Mouse (Mus musculus) spleen, adult 12 weeks (tissue): ENCODE results near the gene Gm11213.

Source experiments
- DNase-seq: peaks from one replicate; pipeline ENCODE4 v3.0.0; 2022; ENCODE audit warnings: low spot score

Gm11213 gene

GRCm38 (mm10) chr4:63604945-63605344, at the start of gene Gm11213:
Gene Gm11213, minus strand, starts transcription at chr4:63605261.
- no peak for DNase-seq

GRCm38 (mm10) chr4:63654381-63654780, 49.3 kb upstream of the Gm11213 start:
- DNase-seq: no peak

- no peak for DNase-seq
Measured at GRCm38 (mm10) chr4:63643956-63644726, 39.1 kb upstream of the Gm11213 start.

DNA sequence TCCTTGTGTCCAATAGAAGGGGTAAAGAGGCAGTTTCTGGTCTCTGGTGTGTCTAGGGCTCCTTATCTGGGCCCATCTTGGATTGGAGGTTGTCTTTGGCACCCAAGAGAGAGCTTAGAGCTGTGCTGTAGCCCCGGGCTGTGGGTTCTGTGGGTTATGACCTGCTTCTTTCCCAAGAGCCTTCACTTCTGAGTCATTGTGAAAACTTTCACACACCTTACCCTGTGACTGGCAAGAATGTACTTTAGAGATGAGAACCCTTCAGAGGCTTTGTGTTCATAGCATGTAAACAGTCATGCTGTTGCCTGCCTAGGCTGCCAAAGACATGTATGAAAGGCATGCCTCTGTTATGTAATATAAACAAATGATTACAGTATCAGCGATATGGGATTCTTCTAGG, 34.8 kb upstream of the Gm11213 start:
- DNase-seq: no peak

DNA sequence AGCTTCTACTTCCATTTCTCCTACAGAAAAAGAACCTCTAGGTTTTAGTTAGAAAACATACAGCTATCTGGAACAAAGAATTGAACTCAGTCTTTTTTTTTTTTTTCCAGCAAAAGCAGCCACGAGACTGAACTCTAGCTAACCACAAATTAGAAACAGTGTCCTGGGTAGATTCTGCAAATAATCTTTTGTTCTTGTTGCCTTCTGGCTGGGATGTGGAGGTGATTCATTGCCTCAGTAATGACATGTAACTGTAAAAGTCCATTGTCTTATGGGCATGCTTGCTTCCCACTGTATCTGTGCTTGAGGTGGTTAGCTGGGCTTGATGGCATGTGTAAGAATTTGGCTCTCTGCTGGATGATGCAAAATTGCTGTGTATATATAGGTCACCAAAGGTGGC, 33.5 kb upstream of the Gm11213 start:
- no peak for DNase-seq

- DNase-seq: no peak
Measured at GRCm38 (mm10) chr4:63633181-63633580, 28.1 kb upstream of the Gm11213 start.

DNA sequence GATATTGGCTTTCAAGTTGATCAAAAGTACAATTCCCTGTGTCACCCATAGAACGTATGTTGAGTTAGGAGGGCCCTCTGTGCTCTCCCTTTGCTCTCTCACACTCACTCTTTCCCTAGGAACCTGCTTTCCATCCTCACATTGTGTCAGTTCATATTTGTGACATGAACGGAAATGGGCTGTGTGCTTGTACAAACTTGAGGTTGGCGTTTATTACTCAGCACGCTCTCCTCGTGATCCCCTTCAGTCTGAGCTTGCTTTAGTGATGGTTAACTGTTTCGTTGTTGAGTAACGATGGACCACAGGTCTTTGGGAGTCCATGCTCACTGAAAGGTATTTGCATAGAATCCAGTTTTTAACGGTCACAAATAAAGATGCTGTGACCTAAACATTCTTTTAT, 22.1 kb upstream of the Gm11213 start:
- no peak for DNase-seq

DNA sequence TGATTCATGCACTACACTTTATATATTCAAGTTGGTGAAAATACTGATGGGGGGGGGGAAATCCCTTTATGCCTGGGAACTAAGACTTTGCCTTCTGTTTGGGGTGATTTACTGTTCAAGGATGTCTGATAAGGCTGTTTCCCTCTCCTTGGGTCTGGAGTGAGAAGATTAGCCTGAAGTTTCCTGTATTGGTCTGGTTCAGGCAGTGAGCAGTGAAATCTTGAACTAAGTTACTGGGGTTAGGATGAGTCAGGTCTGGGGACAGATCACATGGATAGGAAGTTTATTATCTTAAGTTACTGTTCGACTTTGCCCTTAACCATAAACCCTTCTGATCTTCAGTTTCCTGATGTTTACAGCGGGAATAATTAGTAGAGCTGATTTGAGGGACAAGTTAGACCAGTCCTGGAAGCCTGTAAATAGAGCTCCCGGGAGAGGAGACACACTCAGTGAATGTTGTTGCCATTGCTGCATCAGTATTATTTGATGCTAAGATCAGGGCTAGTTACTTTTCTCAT, 20.6 kb upstream of the Gm11213 start:
- no peak for DNase-seq

DNA sequence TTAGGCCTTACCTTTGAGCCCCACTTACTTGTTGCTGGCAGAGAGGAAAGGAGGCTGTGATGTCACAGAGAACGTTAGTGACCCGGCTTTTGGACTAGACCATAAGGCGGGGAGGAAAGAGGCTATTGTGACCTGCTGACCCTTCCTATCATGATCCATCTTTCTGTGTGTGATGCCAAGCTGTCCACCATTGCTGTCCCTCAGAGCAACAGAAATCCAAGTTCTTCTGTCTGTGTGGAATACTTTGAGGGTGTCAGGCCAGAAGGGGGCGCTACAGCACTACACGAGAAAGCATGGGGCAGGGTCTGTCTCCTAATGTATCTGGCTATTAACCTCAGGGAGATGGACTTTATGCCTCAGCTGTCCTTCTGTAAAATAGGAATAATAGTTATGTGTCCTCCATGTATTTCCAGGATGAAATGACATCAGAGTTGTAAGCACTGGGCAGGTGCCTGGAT, 17.3 kb upstream of the Gm11213 start, which contains the start of gene Tex48:
Tex48 (minus strand) TSS at position 51 of the 458 bp plus-strand sequence.
- DNase-seq: peak; percentile 3

GRCm38 (mm10) chr4:63621861-63622260, 16.8 kb upstream of the Gm11213 start:
- no peak for DNase-seq

GRCm38 (mm10) chr4:63608391-63608790, 3.3 kb upstream of the Gm11213 start:
- DNase-seq: no peak

DNA sequence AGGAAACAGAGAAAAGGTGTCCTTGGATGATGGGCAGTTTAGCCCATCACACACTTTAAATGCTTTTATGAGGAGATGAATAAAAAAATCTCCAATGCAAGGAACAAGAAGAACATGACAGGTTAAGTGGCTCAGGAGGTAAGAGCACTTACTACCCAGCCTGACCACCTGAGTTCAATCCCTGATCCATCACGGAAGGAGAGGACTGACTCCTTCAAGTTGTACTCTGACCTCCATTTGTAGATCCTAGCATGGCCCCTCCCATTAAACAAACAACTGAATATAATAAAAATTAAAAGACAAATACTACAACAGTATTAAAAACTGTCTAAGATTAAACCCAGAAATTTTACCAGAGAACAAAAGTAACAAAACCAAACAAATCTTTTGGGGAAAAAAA, 907 bp upstream of the Gm11213 start:
- DNase-seq: no peak

- DNase-seq: no peak
Measured at GRCm38 (mm10) chr4:63605545-63605944, 484 bp upstream of the Gm11213 start.

DNA sequence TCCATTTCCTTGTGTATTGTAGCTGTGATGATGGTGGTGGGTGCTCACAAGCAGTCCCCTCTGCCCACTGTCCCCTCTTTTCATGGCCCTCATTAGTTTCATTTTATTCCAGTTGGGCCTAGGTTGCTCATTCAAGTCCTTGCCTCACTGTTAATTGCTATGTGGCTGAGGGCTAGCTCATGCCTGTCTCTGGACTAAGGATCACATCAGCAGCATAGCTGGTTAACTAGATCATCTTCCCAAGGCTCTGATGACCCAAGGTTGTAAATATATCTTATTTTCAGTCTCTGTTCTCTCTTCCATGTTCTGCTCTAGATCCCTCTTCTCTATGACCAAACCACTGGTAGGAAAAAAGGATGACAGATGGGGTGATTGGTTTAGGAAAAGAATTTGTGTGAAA, 3.8 kb downstream of the Gm11213 start:
- no peak for DNase-seq

GRCm38 (mm10) chr4:63600786-63601185, 4.3 kb downstream of the Gm11213 start:
- DNase-seq: no peak

DNA sequence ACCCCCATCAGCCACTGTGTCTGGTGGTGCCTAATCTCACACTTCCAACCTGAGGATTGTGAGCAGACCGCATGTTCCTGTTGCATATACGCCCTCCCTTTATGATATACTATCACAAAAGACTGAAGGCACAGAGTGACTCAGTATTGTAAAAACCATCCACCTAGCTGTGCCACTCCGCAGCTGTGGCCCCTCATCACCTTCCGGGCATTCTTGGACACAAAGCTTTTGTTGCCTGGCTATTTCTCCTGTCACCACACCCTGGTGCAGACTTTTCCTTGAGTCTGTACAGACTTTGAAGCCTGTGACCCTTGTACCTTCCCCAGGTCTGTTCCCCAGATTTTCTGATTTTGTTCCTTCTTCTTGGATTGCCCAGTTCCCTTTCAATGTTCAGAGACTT, 9.1 kb downstream of the Gm11213 start:
- DNase-seq: no peak

- no peak for DNase-seq
Measured at GRCm38 (mm10) chr4:63595259-63595658, 9.8 kb downstream of the Gm11213 start.

- DNase-seq: no peak
Measured at GRCm38 (mm10) chr4:63594459-63595110, 10.5 kb downstream of the Gm11213 start.

DNA sequence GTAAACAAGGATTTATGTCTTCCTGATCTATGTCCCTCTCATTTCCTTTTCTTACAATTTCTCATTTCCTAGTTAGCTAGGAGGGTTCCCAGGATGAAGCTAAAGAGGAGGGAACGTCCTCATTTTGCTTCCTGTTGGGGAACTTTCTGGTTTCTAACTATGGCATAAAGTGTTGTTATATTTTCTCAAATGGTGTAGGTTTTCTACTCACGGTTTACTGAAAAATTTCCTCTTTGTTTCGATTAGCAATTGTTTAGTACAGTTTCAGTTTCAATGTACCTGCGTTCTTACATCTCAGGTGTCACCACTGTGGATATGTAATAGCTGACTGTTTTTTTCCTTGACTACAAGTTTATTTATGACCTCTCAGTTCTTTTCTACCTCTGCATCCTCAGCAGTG, 14.5 kb downstream of the Gm11213 start:
- no peak for DNase-seq

GRCm38 (mm10) chr4:63589987-63590386, 15.1 kb downstream of the Gm11213 start:
- DNase-seq: no peak

GRCm38 (mm10) chr4:63586240-63586639, 18.8 kb downstream of the Gm11213 start:
- DNase-seq: no peak

DNA sequence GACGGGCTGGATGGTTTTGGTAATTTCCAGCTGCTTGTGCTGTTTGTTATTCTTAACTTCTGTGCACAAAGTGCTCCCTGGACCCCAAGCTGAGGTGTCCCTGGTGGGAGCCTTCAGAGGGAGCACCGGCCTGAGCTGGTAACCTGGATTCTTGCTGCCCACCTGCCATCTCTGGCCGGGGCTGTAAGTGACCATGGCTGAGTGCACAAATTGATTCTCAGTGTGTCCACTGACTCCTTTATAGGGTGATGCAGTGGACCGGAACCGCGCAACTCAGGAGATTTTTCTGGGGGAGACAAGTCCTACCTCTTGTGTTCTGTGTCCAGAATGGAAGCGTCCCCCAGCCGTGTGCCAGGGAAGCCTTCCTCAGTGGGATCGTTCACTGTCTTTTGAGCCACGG, 19.8 kb downstream of the Gm11213 start:
- no peak for DNase-seq

- no peak for DNase-seq
Measured at GRCm38 (mm10) chr4:63582580-63582979, 22.5 kb downstream of the Gm11213 start.
